Mouse (Mus musculus) forebrain, embryonic 12.5 days (tissue): ENCODE results near the gene Lmna. TPM values are rescaled to one million over a fixed set of nuclear protein-coding genes. Genes with fewer than 3 reads are reported as not detected.

Source experiments
- ATAC-seq: fragments of 200-750 bp; cut with Nextera tagmentation; 2 replicates; pipeline ENCODE4 v1.8.0; 2017; ENCODE audit warnings: moderate TSS enrichment; ENCODE audit not compliant: low FRiP score
- H3K27ac ChIP-seq: fragments of 300-500 bp; sonication (generic); 2 replicates; pipeline ENCODE4 v1.5.1; 2016; ENCODE audit warnings: mild to moderate bottlenecking
- H3K27me3 ChIP-seq: fragments of 300-500 bp; sonication (generic); 2 replicates; pipeline ENCODE4 v1.6.1; 2016; ENCODE audit warnings: mild to moderate bottlenecking
- H3K36me3 ChIP-seq: fragments of 300-500 bp; sonication (generic); replicated peaks from 2 replicates; pipeline ENCODE4 v1.6.1; 2016; ENCODE audit warnings: mild to moderate bottlenecking
- H3K4me1 ChIP-seq: fragments of 300-500 bp; sonication (generic); 2 replicates; pipeline ENCODE4 v1.6.1; 2016
- H3K4me2 ChIP-seq: fragments of 300-500 bp; sonication (generic); 2 replicates; pipeline ENCODE4 v1.6.1; 2016; ENCODE audit warnings: mild to moderate bottlenecking, moderate library complexity
- H3K4me3 ChIP-seq: fragments of 300-500 bp; sonication (generic); replicated peaks from 2 replicates; pipeline ENCODE4 v1.5.1; 2016; ENCODE audit warnings: mild to moderate bottlenecking
- H3K9ac ChIP-seq: fragments of 300-500 bp; sonication (generic); 2 replicates; pipeline ENCODE4 v1.6.1; 2016; ENCODE audit warnings: mild to moderate bottlenecking
- H3K9me3 ChIP-seq: fragments of 300-500 bp; sonication (generic); 2 replicates; pipeline ENCODE4 v1.6.1; 2016
- WGBS: fragments of 180-500 bp; shearing (Covaris S2); methylation state at CpG from one replicate; pipeline ENCODE4 v1.1.7; 2016; 5-methylcytosine and 5-hydroxymethylcytosine counted together
- polyA plus RNA-seq: library from polyadenylated mRNA; unstranded; fragments of >200 nt; fragmentation: Nextera tagmentation; extraction: Ambion mirVana; gene quantifications from 2 replicates; pipeline ENCODE4 v1.2.1, GENCODE M21; 2016

Lmna gene
- polyA plus RNA-seq, 1 experiment from 2014 or later = 25.8 TPM

GRCm38 (mm10) chr3:88512896-88513545 lies 3.3 kb upstream of the Lmna start:
- no peaks in the 10 kb centered on the region for H3K36me3 ChIP-seq
- H3K27me3 ChIP-seq = peaks cover 9% of the 10 kb centered on the region; the same call in 1 of the 2 replicates
- no peaks in the 10 kb centered on the region for H3K9me3 ChIP-seq
- 46% methylated on average over 12 of the region's 15 CpGs for WGBS
- peaks cover 45% of the 10 kb centered on the region for H3K4me1 ChIP-seq
- 0 out of 2 replicates have a peak overlapping the region, but pooled peaks have one; percentile 38 for H3K27ac ChIP-seq
- H3K9ac ChIP-seq = no peak overlapping the region
- H3K4me2 ChIP-seq = no peak overlapping the region
- H3K4me3 ChIP-seq = no peak overlapping the region
- ATAC-seq = no peak

- Histone ChIP-seq H3K4me3 (no peak overlapping the region), H3K9ac (no peak overlapping the region), H3K27me3 (peaks cover 9% of the 10 kb centered on the region; the same call in 1 of the 2 replicates), H3K36me3 (no peaks in the 10 kb centered on the region), H3K27ac (0 out of 2 replicates have a peak overlapping the region, but pooled peaks have one; percentile 38), H3K9me3 (no peaks in the 10 kb centered on the region), H3K4me1 (peaks cover 45% of the 10 kb centered on the region), H3K4me2 (no peak overlapping the region)
- WGBS = 42% methylated on average over 6 of the region's 6 CpGs
- no peak for ATAC-seq
These were observed 2.6 kb upstream of the Lmna start for GRCm38 (mm10) chr3:88512141-88512895.

- ATAC-seq = no peak
- 73% methylated on average over 4 of the region's 4 CpGs for WGBS
- Histone ChIP-seq H3K9me3 (no peaks in the 10 kb centered on the region), H3K27me3 (peaks cover 8% of the 10 kb centered on the region; the same call in 1 of the 2 replicates), H3K4me3 (no peak overlapping the region), H3K36me3 (no peaks in the 10 kb centered on the region), H3K4me1 (peaks cover 45% of the 10 kb centered on the region), H3K4me2 (no peak overlapping the region), H3K9ac (no peak overlapping the region), H3K27ac (no peak overlapping the region)
These were observed 1.8 kb upstream of the Lmna start for GRCm38 (mm10) chr3:88511559-88511958.

- Histone ChIP-seq H3K27ac (peak overlapping the region; percentile 93), H3K4me2 (peak overlapping the region; percentile 58), H3K27me3 (peaks cover 6% of the 10 kb centered on the region; the same call in 1 of the 2 replicates), H3K4me3 (peak overlapping the region; percentile 37), H3K4me1 (peaks cover 45% of the 10 kb centered on the region), H3K9ac (peak overlapping the region; percentile 54), H3K36me3 (no peaks in the 10 kb centered on the region), H3K9me3 (no peaks in the 10 kb centered on the region)
- WGBS = 51% methylated on average over 13 of the region's 13 CpGs
- no peak; the same call in 1 of the 2 replicates for ATAC-seq
These were observed 899 bp upstream of the Lmna start for GRCm38 (mm10) chr3:88510421-88511289.

- peaks cover 11% of the 10 kb centered on the region; the same call in 1 of the 2 replicates for H3K27me3 ChIP-seq
- peaks cover 45% of the 10 kb centered on the region for H3K4me1 ChIP-seq
- H3K4me3 ChIP-seq = peak overlapping the region; percentile 37
- no peaks in the 10 kb centered on the region for H3K9me3 ChIP-seq
- peak overlapping the region; percentile 93 for H3K27ac ChIP-seq
- H3K4me2 ChIP-seq = peak overlapping the region; percentile 58
- 63% methylated on average over 3 of the region's 3 CpGs for WGBS
- H3K36me3 ChIP-seq = no peaks in the 10 kb centered on the region
- no peak for ATAC-seq
- H3K9ac ChIP-seq = peak overlapping the region; percentile 54; the same call in 1 of the 2 replicates
These were observed 506 bp downstream of the Lmna start for GRCm38 (mm10) chr3:88509250-88509649.

- peaks cover 40% of the 10 kb centered on the region for H3K4me1 ChIP-seq
- no peak overlapping the region for H3K4me3 ChIP-seq
- H3K4me2 ChIP-seq = no peak overlapping the region
- no peak for ATAC-seq
- no peaks in the 10 kb centered on the region for H3K36me3 ChIP-seq
- H3K9ac ChIP-seq = no peak overlapping the region
- 49% methylated on average over 7 of the region's 7 CpGs for WGBS
- H3K27me3 ChIP-seq = peaks cover 46% of the 10 kb centered on the region
- H3K9me3 ChIP-seq = no peaks in the 10 kb centered on the region
- no peak overlapping the region for H3K27ac ChIP-seq
These were observed 4.0 kb downstream of the Lmna start for GRCm38 (mm10) chr3:88505765-88506164.

GRCm38 (mm10) chr3:88505081-88505480 lies 4.7 kb downstream of the Lmna start:
- no peak overlapping the region for H3K9ac ChIP-seq
- H3K4me1 ChIP-seq = peaks cover 33% of the 10 kb centered on the region
- peaks cover 48% of the 10 kb centered on the region for H3K27me3 ChIP-seq
- no peak overlapping the region for H3K4me2 ChIP-seq
- no peak overlapping the region for H3K27ac ChIP-seq
- no peaks in the 10 kb centered on the region for H3K9me3 ChIP-seq
- ATAC-seq = no peak
- WGBS = 67% methylated on average over 6 of the region's 6 CpGs
- no peaks in the 10 kb centered on the region for H3K36me3 ChIP-seq
- no peak overlapping the region for H3K4me3 ChIP-seq

GRCm38 (mm10) chr3:88503881-88504746 lies 5.6 kb downstream of the Lmna start:
- no peak overlapping the region for H3K4me2 ChIP-seq
- H3K27me3 ChIP-seq = peaks cover 48% of the 10 kb centered on the region
- H3K9ac ChIP-seq = no peak overlapping the region
- H3K4me3 ChIP-seq = no peak overlapping the region
- H3K36me3 ChIP-seq = no peaks in the 10 kb centered on the region
- no peaks in the 10 kb centered on the region for H3K9me3 ChIP-seq
- WGBS = 40% methylated on average over 8 of the region's 8 CpGs
- H3K27ac ChIP-seq = no peak overlapping the region
- ATAC-seq = no peak
- peaks cover 23% of the 10 kb centered on the region for H3K4me1 ChIP-seq

- peak; percentile 22; the same call in 1 of the 2 replicates for ATAC-seq
- H3K36me3 ChIP-seq = no peaks in the 10 kb centered on the region
- H3K27ac ChIP-seq = 0 out of 2 replicates have a peak overlapping the region, but pooled peaks have one; percentile 5
- H3K4me1 ChIP-seq = peaks cover 23% of the 10 kb centered on the region
- H3K9me3 ChIP-seq = no peaks in the 10 kb centered on the region
- peaks cover 48% of the 10 kb centered on the region for H3K27me3 ChIP-seq
- 13% methylated on average over 4 of the region's 4 CpGs for WGBS
- H3K9ac ChIP-seq = 0 out of 2 replicates have a peak overlapping the region, but pooled peaks have one; percentile 75
- peak overlapping the region; percentile 97 for H3K4me2 ChIP-seq
- H3K4me3 ChIP-seq = peak overlapping the region; percentile 58
These were observed 6.3 kb downstream of the Lmna start for GRCm38 (mm10) chr3:88503505-88503863.

- under 1% methylated on average over 55 of the region's 55 CpGs for WGBS
- Histone ChIP-seq H3K27me3 (peaks cover 46% of the 10 kb centered on the region), H3K36me3 (no peaks in the 10 kb centered on the region), H3K9ac (peak overlapping the region; percentile 75), H3K9me3 (no peaks in the 10 kb centered on the region), H3K27ac (0 out of 2 replicates have a peak overlapping the region, but pooled peaks have one; percentile 36), H3K4me2 (peak overlapping the region; percentile 97), H3K4me1 (peaks cover 23% of the 10 kb centered on the region), H3K4me3 (peak overlapping the region; percentile 58)
- peak; percentile 82 for ATAC-seq
These were observed 6.9 kb downstream of the Lmna start for GRCm38 (mm10) chr3:88502641-88503504.
